Mouse (Mus musculus): ENCODE results near the gene Nxpe5.

GRCm38 (mm10) chr5:138267114-138267513 lies 41.4 kb downstream of the Nxpe5 start:
- no peak for TF ChIP-seq CTCF (IDR thresholded peaks at IDR 0.05; ENCODE audit: extremely low read depth, insufficient read length, insufficient replicate concordance, low read depth, low read length)
- no peak for TF ChIP-seq POLR2A (IDR thresholded peaks at IDR 0.05; ENCODE audit: low read depth, low read length)

Measured in small intestine, adult 2 months (tissue).